Mouse (Mus musculus) thymus, postnatal 4 days (tissue): ENCODE measurements around the gene Rasgrf1.

Experiments
- DNase-seq: peaks from one replicate; pipeline ENCODE4 v3.0.0; 2021

The Rasgrf1 gene

GRCm38 (mm10) chr9:89909131-89910010 lies at the start of gene Rasgrf1:
Gene Rasgrf1, plus strand, starts transcription at chr9:89909908.
- DNase-seq, result peak; percentile 15

- no peak for DNase-seq
Observed at GRCm38 (mm10) chr9:89860145-89860544, 49.6 kb upstream of the Rasgrf1 start.

DNA sequence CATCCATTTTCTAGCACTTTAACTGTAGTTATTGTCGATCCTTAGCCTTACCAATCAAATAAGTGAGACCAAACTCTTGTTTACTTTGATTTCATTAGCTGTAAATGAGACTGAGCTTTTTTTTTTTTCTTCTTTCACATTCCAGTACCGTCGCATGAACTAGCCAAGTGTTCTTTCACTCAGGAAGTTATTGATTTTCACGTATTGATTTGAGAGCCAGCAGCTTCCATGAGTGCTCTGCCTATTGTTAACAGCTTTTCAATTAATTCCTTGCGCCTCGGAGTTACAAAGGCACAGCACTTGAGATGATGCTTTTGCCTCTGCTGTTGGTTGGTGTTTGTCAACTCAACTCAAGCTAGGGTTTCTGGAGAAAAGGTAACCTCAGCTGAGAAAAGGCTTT lies 49.1 kb upstream of the Rasgrf1 start:
- DNase-seq, result no peak

GRCm38 (mm10) chr9:89867141-89867540 lies 42.6 kb upstream of the Rasgrf1 start:
- DNase-seq, result no peak

DNA sequence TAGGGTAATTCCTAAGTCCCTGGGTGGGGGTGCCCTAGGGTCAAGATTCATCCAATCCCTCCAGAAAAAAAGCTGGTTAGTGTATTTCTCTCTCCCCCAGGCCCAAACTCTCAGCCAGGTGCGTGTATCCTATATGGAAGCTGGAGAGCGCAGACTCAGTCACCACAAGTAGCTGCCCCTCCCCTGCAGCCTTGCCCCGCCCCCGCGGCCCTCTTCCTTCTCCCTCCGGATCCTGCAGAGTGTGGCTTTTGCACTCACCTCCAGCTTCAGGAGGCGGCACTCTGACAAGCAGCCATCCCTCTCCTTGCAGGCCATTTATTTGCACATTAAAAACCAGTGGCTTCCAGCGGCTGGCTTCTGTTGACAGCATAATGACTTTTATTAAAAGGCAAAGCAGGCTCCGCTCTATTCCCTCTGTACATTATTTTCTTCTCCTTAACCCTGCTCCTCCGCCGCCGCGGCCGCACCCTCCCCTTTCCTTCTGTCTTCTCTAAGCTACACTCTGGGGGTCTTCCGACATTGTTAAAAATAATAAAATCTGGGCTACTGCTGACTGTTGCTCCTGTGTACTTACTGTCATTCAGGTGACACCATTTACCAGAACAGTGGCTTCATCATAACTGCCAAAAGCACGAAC lies 41.5 kb upstream of the Rasgrf1 start:
- DNase-seq, result peak; percentile 19

DNA sequence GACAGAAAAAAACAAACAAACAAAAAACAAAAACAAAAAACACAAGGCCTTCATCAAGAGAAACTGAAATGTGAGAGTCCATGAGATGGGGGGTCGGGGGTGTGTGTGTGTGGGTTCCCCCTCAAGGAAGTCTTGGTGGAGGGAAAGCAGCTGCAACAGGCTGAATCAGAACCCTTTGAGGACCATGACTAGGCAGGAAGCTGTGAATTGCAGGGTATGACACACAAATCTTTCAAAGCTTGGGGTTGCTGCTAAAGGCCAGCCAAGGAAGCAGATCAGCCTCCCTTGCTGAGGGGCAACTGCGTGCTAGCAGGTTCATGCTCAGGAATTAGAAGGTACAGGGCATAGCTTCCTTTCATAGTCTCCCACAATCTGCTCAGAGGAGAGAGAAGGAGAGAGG lies 40.1 kb upstream of the Rasgrf1 start:
- no peak for DNase-seq

GRCm38 (mm10) chr9:89870531-89871150 lies 39.1 kb upstream of the Rasgrf1 start:
- no peak for DNase-seq

DNA sequence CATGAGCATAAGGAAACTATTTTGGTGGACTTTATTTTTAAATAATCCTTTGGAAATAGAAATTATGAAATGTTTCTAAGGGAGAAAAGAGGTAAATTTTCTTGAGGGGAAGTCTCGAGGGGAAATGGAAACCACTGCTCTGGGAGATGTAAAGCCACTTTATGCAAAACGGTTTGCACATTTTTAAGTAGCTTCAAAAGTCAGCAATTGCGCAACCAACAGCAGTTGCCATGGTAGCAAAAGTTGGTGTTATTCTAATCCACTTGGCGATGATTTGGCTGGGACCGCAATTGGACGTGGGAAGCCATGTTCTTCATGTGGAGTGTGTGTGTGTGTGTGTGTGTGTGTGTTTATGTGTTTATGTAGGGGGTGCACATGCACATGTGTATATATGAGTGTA lies 37.6 kb upstream of the Rasgrf1 start:
- DNase-seq, result no peak

DNA sequence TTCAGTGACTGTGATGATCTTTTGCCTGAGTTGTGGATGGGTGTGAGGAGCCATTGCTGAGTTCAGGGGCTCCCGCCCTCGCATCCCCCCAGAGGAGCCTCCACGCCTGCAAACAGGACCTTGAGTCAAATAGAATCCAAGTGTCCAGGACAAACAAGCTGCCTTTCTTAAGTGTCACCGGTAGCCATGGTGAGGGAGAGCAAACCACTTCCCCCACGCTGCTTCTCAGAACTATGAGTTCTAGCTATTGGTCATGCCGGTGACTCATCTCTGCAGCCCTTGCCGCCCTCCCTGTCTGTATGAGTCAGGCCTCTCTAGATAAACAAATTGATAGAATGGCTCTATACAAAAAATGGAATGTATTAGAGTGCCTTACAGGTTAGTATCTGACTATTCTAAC lies 35.3 kb upstream of the Rasgrf1 start:
- no peak for DNase-seq

DNA sequence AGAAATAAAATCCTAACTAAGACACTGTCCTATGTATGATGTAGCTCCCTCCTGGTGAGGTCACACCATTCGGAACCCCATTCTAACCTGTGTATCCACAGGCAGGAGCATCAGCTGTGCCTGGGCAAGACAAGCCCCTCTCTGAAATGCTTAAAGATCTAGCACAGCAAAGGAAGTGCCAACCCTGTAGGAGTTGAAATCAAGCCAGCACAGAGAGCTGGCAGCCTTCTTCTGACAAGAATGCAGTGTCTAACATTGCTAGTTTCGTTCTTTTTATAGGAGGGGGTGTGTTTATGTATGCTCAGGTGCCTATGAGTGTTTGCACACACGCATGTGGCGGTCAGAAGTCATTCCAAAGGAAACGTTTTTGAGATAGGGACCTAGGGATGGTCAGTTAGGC lies 34.2 kb upstream of the Rasgrf1 start:
- DNase-seq, result no peak

GRCm38 (mm10) chr9:89878471-89879020 lies 31.2 kb upstream of the Rasgrf1 start:
- DNase-seq, result no peak

GRCm38 (mm10) chr9:89879574-89879973 lies 30.1 kb upstream of the Rasgrf1 start:
- DNase-seq, result peak; percentile 19

GRCm38 (mm10) chr9:89881552-89881951 lies 28.2 kb upstream of the Rasgrf1 start:
- no peak for DNase-seq

- no peak for DNase-seq
Observed at GRCm38 (mm10) chr9:89882583-89882982, 27.1 kb upstream of the Rasgrf1 start.

DNA sequence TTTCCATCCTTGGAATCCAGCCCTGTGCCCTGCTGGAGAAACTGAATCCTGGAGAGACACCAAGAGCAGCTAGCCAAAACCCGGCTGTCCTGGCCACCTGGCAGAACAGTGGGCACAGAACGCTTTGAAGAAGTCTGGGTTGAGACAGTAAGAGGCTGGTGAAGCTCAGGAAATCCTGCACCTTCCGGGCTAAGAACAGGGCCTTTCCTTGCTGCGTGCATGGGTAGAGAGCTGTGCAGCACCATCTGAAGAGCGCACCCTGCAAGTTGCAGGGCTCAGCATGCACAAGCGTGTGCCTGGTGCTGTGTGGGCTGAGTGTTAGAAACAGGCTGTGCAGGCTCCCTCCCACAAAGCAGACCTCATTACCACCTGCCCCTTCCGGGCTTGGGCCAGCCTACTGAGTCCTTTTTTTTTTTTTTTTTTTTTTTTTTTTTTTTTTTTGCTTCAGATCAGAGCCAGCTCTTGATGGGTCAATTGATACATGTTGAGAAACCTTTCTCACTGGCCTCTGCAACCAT lies 23.9 kb upstream of the Rasgrf1 start:
- DNase-seq, result no peak

DNA sequence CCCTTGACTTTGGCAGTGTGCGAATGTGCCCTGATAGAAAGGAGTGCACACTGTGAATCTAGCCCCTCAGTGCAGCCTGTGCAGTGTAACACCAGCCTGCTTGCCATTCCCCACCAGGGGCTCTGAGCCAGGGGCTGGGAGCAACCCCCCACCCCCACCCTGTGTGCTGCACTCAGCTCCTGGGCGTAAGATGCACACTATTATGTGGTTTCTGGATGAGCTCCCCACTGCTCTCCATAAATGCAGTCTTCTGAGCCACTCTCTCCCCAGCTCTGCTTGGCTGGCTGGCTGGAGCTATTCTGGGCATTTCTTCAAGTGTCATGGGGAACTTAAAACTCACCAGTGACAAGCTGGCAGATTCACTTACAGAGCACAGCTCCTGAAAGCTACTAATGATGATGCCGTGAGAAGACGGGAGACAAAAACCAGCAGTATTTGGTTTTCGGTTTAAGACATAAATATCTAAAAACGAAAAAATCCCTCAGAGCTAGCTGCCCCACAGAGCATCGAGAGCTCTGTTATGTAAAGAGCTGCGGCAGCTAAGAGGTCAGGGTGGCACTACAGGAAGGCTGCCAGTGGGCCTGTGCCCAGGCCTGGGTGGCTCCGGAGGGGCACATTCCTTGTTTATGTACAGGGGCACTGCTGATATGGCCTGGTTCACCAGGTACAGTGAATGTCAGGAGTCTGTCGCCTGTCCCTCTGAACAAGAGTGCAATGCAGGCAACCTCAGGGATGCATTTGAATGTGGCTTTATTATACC lies 18.0 kb upstream of the Rasgrf1 start:
- DNase-seq, result no peak

- DNase-seq, result no peak
Observed at GRCm38 (mm10) chr9:89892540-89893188, 17.0 kb upstream of the Rasgrf1 start.

GRCm38 (mm10) chr9:89900111-89900824 lies 9.4 kb upstream of the Rasgrf1 start:
- DNase-seq, result no peak

GRCm38 (mm10) chr9:89901184-89901583 lies 8.5 kb upstream of the Rasgrf1 start:
- no peak for DNase-seq

- no peak for DNase-seq
Observed at GRCm38 (mm10) chr9:89902813-89903212, 6.9 kb upstream of the Rasgrf1 start.

GRCm38 (mm10) chr9:89906645-89907044 lies 3.1 kb upstream of the Rasgrf1 start:
- no peak for DNase-seq
